Mouse (Mus musculus): Measurements from ENCODE around the gene Gm17720.
"Not testable (repeated sequence)": the region's sequence is repeated elsewhere in the genome, so short reads cannot be mapped to it uniquely, and the experiment has no call there.

Gene Gm17720

DNA sequence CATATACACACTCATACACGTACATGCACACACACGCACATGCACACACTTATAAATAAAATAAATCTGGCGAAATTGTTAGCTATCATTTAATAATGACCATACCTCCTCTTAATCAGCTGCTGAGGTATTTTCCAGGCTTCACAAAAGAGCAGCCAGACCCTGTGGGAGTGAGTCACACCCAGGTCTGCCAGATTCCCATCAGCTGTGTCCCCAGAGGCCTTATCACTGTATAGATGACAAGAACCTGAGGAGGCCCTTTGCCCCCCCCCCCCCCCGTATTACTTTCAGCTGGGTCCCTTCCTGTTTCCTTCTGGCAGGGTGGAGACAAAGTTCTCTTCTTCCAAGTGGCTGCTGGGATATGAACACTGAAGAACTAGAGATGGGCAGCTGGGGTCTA is 62.0 kb downstream of the Gm17720 start:
- in situ Hi-C loops (cut with MboI, MseI), result no loop called here

- in situ Hi-C loops (cut with MboI, MseI), result no loop called here
These were observed 62.9 kb downstream of the Gm17720 start, which contains the start of gene Chst4 for GRCm38 (mm10) chr8:110039659-110040058. TSS of gene Chst4 (minus strand) at chr8:110039740.

- in situ Hi-C loops (cut with MboI, MseI), result no loop called here
These were observed 63.3 kb downstream of the Gm17720 start for GRCm38 (mm10) chr8:110039216-110039615.

DNA sequence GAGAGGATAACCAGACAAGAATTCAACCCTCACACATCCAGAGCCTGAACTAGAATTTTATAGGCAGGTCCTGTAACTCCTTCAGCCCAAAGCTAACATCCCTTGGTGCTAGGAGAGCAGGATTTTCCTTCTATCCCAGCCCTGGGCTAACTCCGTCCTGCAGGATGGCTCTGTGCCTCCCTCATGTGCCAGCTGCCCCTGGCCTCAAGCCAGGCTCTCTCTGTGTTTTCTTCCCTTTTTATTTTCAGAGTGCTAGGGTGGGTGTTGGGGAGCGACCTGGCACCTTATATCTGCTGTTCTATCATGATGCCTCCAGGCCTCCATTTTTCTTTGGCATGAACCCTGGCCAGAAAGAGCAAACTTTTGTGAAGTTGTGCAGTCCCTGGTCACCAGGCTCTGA is 66.4 kb downstream of the Gm17720 start:
- in situ Hi-C loops (cut with MboI, MseI), result no loop called here

GRCm38 (mm10) chr8:110034331-110034730 is 68.2 kb downstream of the Gm17720 start:
- in situ Hi-C loops (cut with MboI, MseI), result no loop called here

DNA sequence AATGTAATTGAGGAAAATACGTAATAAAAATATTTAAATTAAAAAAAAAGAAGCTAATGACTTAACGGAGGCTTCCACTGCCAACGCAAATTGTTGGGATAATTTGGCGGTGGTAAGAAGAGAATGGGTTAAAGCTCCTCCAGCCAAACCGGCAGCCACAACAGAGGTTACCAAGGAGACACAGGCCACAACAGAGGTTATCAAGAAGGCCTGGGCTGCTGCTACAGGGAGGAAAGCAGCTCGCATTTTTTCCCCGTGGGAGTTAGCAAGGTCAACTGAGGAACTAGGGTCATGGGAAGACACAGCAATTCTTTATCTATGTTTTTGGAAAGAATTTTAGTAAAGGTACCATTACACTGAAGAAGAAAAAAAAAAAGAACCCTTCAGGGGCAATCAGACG is 68.8 kb downstream of the Gm17720 start:
- in situ Hi-C loops (cut with MboI, MseI), result not testable (repeated sequence)
